Mouse (Mus musculus): ENCODE measurements at regions not wholly inside any gene's neighbourhood (a gene's known extent, or its start where the extent isn't known, plus 50 kb on each side); places are given as distances from the start of the nearest gene placed in this dataset.

DNA sequence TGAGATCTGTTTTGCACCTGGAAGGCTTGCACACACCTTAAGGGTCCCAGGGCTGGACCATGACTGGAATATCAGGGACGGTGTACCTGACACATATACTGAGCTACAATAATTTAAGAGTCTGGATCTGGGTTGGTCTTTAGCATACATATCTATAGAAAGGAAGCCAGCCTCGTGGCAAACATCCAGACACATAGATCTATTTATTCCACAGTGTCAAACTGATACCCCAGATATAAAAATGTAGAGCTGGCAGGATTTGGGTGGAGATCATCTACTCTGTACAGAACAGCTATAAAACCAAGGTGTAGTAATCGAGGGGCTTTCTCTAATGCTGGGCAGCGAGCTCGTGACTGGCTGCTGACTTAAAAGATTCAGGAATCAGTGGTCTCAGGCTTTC lies 81.1 kb upstream of the Slc38a2 start:
- Histone ChIP-seq H3K4me3 (ENCODE audit: insufficient read depth, low read depth, low read length) (no peak overlapping the region), H3K4me1 (ENCODE audit: control insufficient read depth, insufficient read depth, insufficient read length, low read length) (no peaks in the 10 kb centered on the region), H3K27ac (replicated peaks; ENCODE audit: low read depth, low read length) (no peak overlapping the region)

- Histone ChIP-seq H3K4me3 (ENCODE audit: insufficient read depth, low read depth, low read length) (no peak overlapping the region), H3K27ac (replicated peaks; ENCODE audit: low read depth, low read length) (no peak overlapping the region), H3K4me1 (ENCODE audit: control insufficient read depth, insufficient read depth, insufficient read length, low read length) (peaks cover 2% of the 10 kb centered on the region; the same call in 1 of the 2 replicates)
Observed at GRCm38 (mm10) chr15:96779358-96779757, 79.8 kb upstream of the Slc38a2 start.

- Histone ChIP-seq H3K4me1 (ENCODE audit: control insufficient read depth, insufficient read depth, insufficient read length, low read length) (peaks cover 2% of the 10 kb centered on the region; the same call in 1 of the 2 replicates), H3K27ac (replicated peaks; ENCODE audit: low read depth, low read length) (no peak overlapping the region), H3K4me3 (ENCODE audit: insufficient read depth, low read depth, low read length) (no peak overlapping the region)
Observed at GRCm38 (mm10) chr15:96778321-96778926, 78.9 kb upstream of the Slc38a2 start.

DNA sequence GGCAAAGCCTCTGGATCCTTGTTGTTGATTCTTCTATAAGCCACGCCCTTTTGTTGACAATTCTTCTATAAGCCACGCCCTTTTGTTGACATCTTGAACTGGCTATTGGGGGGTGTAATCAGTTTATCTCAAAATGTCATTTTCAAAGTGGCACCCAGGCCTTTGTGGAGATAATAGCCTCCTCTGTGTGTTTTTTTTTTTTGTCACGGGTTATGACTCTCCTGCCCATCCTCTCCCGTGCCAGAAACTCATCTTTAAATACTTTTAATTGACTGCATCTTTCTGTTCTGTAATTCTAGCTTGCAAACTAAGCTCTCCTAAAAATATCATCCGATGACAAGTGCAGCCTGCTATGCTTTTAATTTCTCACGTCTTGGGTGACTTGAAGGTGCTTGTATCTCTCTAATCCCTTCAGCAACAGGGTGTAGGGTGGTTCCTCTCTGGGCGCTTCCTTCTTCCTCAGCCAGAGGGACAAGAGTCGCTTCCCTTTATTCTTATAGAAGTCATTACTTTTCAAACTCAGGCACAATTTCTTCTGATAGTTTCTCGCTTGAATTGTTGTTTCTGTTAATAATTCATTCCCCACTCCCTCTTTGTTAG lies 77.0 kb upstream of the Slc38a2 start:
- Histone ChIP-seq H3K4me3 (ENCODE audit: insufficient read depth, low read depth, low read length) (no peak overlapping the region), H3K4me1 (ENCODE audit: control insufficient read depth, insufficient read depth, insufficient read length, low read length) (peaks cover 2% of the 10 kb centered on the region; the same call in 1 of the 2 replicates), H3K27ac (replicated peaks; ENCODE audit: low read depth, low read length) (no peak overlapping the region)

GRCm38 (mm10) chr15:96775129-96775528 lies 75.6 kb upstream of the Slc38a2 start:
- Histone ChIP-seq H3K27ac (replicated peaks; ENCODE audit: low read depth, low read length) (no peak overlapping the region), H3K4me3 (ENCODE audit: insufficient read depth, low read depth, low read length) (no peak overlapping the region)

DNA sequence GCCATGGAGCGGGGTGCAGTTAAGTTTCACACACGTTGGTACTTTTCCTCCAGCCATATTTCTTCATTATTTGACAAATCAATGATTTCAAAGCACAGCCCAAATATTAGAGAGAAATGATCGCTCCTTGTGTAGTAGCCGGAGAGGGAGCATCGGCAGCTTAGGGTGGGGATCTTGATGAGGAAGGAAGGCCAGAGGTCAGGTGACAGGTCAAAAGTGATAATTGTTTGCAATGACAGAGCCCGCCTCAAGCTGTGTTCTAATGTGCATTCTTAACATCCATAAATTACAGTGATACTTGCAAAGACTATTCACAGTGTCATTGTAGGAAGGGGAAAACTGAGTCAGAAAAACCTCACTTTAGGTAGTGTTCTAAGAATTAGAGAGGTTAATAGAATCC lies 75.1 kb upstream of the Slc38a2 start:
- H3K27ac ChIP-seq (replicated peaks; ENCODE audit: low read depth, low read length), result no peak overlapping the region

More at GRCm38 (mm10) chr15:96775129-96775528, 75.6 kb upstream of the Slc38a2 start:
- H3K4me1 ChIP-seq (ENCODE audit: control insufficient read depth, insufficient read depth, insufficient read length, low read length), result peaks cover 2% of the 10 kb centered on the region; the same call in 1 of the 2 replicates

GRCm38 (mm10) chr15:96773656-96774055 lies 74.1 kb upstream of the Slc38a2 start:
- no peak overlapping the region for H3K4me3 ChIP-seq (ENCODE audit: insufficient read depth, low read depth, low read length)
- H3K27ac ChIP-seq (replicated peaks; ENCODE audit: low read depth, low read length), result no peak overlapping the region

More for the DNA sequence above, 75.1 kb upstream of the Slc38a2 start:
- peaks cover 2% of the 10 kb centered on the region; the same call in 1 of the 2 replicates for H3K4me1 ChIP-seq (ENCODE audit: control insufficient read depth, insufficient read depth, insufficient read length, low read length)
- no peak overlapping the region for H3K4me3 ChIP-seq (ENCODE audit: insufficient read depth, low read depth, low read length)

DNA sequence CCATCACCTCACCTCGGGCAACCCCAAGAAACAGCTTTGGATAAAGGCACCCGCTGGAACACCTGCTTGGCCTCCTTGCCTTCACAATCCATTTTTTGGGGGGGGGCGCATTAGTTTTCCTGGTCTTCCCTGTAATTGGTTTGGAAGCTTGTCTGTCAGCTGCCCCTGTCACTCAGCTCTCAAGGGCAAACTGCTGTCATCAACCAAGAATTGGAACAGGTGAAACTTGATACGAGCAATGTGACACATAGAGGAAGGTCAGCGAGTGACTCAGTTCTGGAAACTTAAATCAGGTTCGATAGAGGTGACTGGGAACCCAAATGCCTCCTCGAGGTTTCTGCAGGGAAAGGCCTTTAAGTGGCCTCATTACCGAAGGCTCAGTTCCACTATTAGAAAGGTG lies 73.2 kb upstream of the Slc38a2 start:
- no peak overlapping the region for H3K4me3 ChIP-seq (ENCODE audit: insufficient read depth, low read depth, low read length)
- H3K27ac ChIP-seq (replicated peaks; ENCODE audit: low read depth, low read length), result no peak overlapping the region
- H3K4me1 ChIP-seq (ENCODE audit: control insufficient read depth, insufficient read depth, insufficient read length, low read length), result peaks cover 2% of the 10 kb centered on the region; the same call in 1 of the 2 replicates

More at GRCm38 (mm10) chr15:96773656-96774055, 74.1 kb upstream of the Slc38a2 start:
- peaks cover 2% of the 10 kb centered on the region; the same call in 1 of the 2 replicates for H3K4me1 ChIP-seq (ENCODE audit: control insufficient read depth, insufficient read depth, insufficient read length, low read length)

GRCm38 (mm10) chr15:96770786-96771185 lies 71.3 kb upstream of the Slc38a2 start:
- H3K27ac ChIP-seq (replicated peaks; ENCODE audit: low read depth, low read length), result no peak overlapping the region
- H3K4me3 ChIP-seq (ENCODE audit: insufficient read depth, low read depth, low read length), result no peak overlapping the region
- peaks cover 2% of the 10 kb centered on the region; the same call in 1 of the 2 replicates for H3K4me1 ChIP-seq (ENCODE audit: control insufficient read depth, insufficient read depth, insufficient read length, low read length)

- H3K27ac ChIP-seq (replicated peaks; ENCODE audit: low read depth, low read length), result no peak overlapping the region
Observed at GRCm38 (mm10) chr15:96770299-96770698, 70.8 kb upstream of the Slc38a2 start.

GRCm38 (mm10) chr15:96769751-96770150 lies 70.2 kb upstream of the Slc38a2 start:
- Histone ChIP-seq H3K4me3 (ENCODE audit: insufficient read depth, low read depth, low read length) (no peak overlapping the region), H3K27ac (replicated peaks; ENCODE audit: low read depth, low read length) (no peak overlapping the region), H3K4me1 (ENCODE audit: control insufficient read depth, insufficient read depth, insufficient read length, low read length) (0 out of 2 replicates have a peak, but pooled peaks cover 2% of the 10 kb centered on the region)

More at GRCm38 (mm10) chr15:96770299-96770698, 70.8 kb upstream of the Slc38a2 start:
- Histone ChIP-seq H3K4me1 (ENCODE audit: control insufficient read depth, insufficient read depth, insufficient read length, low read length) (0 out of 2 replicates have a peak, but pooled peaks cover 2% of the 10 kb centered on the region), H3K4me3 (ENCODE audit: insufficient read depth, low read depth, low read length) (no peak overlapping the region)

- no peaks in the 10 kb centered on the region for H3K4me1 ChIP-seq (ENCODE audit: control insufficient read depth, insufficient read depth, insufficient read length, low read length)
- no peak overlapping the region for H3K27ac ChIP-seq (replicated peaks; ENCODE audit: low read depth, low read length)
- no peak overlapping the region for H3K4me3 ChIP-seq (ENCODE audit: insufficient read depth, low read depth, low read length)
Observed at GRCm38 (mm10) chr15:96768301-96768993, 68.9 kb upstream of the Slc38a2 start.

DNA sequence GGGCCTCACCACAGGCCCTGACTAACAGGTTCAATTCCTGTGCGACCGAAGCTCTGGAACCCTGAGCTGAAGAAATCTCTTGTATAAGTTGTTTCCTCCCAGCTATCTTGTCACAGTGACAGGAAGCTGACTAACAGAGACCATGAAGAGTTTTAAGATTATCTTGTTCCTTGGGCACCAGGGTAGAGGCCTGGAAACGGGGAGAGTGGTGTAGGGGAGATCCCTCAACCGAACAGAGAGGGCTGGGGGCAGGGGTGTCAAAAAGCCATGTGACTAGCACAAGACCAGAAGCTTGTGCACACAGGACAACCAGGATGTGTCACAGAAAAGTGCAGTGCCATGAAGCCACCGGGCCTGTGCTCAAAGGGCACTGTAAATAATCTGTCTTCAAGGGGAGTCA lies 67.7 kb upstream of the Slc38a2 start:
- Histone ChIP-seq H3K4me1 (ENCODE audit: control insufficient read depth, insufficient read depth, insufficient read length, low read length) (no peaks in the 10 kb centered on the region), H3K4me3 (ENCODE audit: insufficient read depth, low read depth, low read length) (no peak overlapping the region)

DNA sequence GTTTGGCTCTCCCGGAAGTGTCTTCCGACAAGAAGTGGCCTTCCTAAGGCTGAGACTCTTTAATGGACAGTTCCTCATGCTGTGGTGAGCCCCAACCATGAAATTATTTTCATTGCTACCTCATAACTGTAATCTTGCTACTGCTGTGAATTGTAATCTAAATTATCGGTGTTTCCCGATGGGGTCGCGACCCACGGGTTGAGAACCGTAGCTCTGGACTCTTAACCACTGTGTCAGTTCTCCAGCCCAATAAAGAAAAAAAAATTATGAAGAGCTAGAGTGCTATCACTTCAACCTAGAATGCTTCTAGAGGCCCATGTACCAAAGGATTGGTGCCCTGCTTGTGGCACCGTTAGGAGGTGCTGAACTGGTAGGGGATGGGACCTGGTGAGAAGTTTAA lies 66.7 kb upstream of the Slc38a2 start:
- no peak overlapping the region for H3K27ac ChIP-seq (replicated peaks; ENCODE audit: low read depth, low read length)

More for the DNA sequence above, 67.7 kb upstream of the Slc38a2 start:
- no peak overlapping the region for H3K27ac ChIP-seq (replicated peaks; ENCODE audit: low read depth, low read length)

GRCm38 (mm10) chr15:96763611-96764010 lies 64.1 kb upstream of the Slc38a2 start:
- no peaks in the 10 kb centered on the region; the same call in 1 of the 2 replicates for H3K4me1 ChIP-seq (ENCODE audit: control insufficient read depth, insufficient read depth, insufficient read length, low read length)
- H3K4me3 ChIP-seq (ENCODE audit: insufficient read depth, low read depth, low read length), result no peak overlapping the region
- no peak overlapping the region for H3K27ac ChIP-seq (replicated peaks; ENCODE audit: low read depth, low read length)

More for the DNA sequence above, 66.7 kb upstream of the Slc38a2 start:
- Histone ChIP-seq H3K4me3 (ENCODE audit: insufficient read depth, low read depth, low read length) (no peak overlapping the region), H3K4me1 (ENCODE audit: control insufficient read depth, insufficient read depth, insufficient read length, low read length) (no peaks in the 10 kb centered on the region)

Data from brown adipose tissue, adult 24 weeks (tissue).